Mouse (Mus musculus) ES-E14 (cell line): ENCODE data around the gene Zbed3.

Source experiments
- CHD2 ChIP-seq: IDR thresholded peaks from 2 replicates; pipeline ENCODE4 v1.6.1; 2014; ENCODE audit warnings: mild to moderate bottlenecking, low read depth, low read length, inconsistent platforms
- MAFK ChIP-seq: IDR thresholded peaks from 2 replicates; pipeline ENCODE4 v1.6.1; 2014; ENCODE audit warnings: mild to moderate bottlenecking, low read depth, low read length, inconsistent platforms; ENCODE audit not compliant: insufficient read depth
- ZNF384 ChIP-seq: IDR thresholded peaks from 2 replicates; pipeline ENCODE4 v1.6.1; 2012; ENCODE audit warnings: low read depth, low read length, inconsistent platforms

- no peak for TF ChIP-seq MAFK
- no peak for TF ChIP-seq CHD2
- no peak for TF ChIP-seq ZNF384
Observed at GRCm38 (mm10) chr13:95324626-95325079, 1.2 kb downstream of the Zbed3 start.
